Mouse (Mus musculus): ENCODE measurements at regions not wholly inside any gene's neighbourhood (a gene's known extent, or its start where the extent isn't known, plus 50 kb on each side); places are given as distances from the start of the nearest gene placed in this dataset.
A peak's percentile ranks its signal among the peaks of the same experiment; 100 is the strongest.

- no peak for DNase-seq
Observed at GRCm38 (mm10) chr2:179277204-179277886, 164.9 kb upstream of the Cdh4 start.

- DNase-seq, result peak; percentile 10
Observed at GRCm38 (mm10) chr2:179277887-179278282, 164.3 kb upstream of the Cdh4 start.

GRCm38 (mm10) chr2:179282276-179282675, 160.0 kb upstream of the Cdh4 start:
- DNase-seq, result no peak

- DNase-seq, result no peak
Observed at GRCm38 (mm10) chr2:179290394-179290793, 151.8 kb upstream of the Cdh4 start.

GRCm38 (mm10) chr2:179291046-179291563, 151.1 kb upstream of the Cdh4 start:
- no peak for DNase-seq

- DNase-seq, result no peak
Observed at GRCm38 (mm10) chr2:179291958-179292357, 150.3 kb upstream of the Cdh4 start.

- no peak for DNase-seq
Observed at GRCm38 (mm10) chr2:179292566-179292965, 149.7 kb upstream of the Cdh4 start.

- DNase-seq, result no peak
Observed at GRCm38 (mm10) chr2:179293114-179293513, 149.1 kb upstream of the Cdh4 start.

GRCm38 (mm10) chr2:179297057-179297456, 145.2 kb upstream of the Cdh4 start:
- no peak for DNase-seq

GRCm38 (mm10) chr2:179303765-179304164, 138.5 kb upstream of the Cdh4 start:
- no peak for DNase-seq

- no peak for DNase-seq
Observed at GRCm38 (mm10) chr2:179307286-179307931, 134.8 kb upstream of the Cdh4 start.

GRCm38 (mm10) chr2:179307932-179308303, 134.3 kb upstream of the Cdh4 start:
- peak; percentile 24 for DNase-seq

- no peak for DNase-seq
Observed at GRCm38 (mm10) chr2:179318046-179318445, 124.2 kb upstream of the Cdh4 start.

GRCm38 (mm10) chr2:179325242-179325641, 117.0 kb upstream of the Cdh4 start:
- DNase-seq, result no peak

GRCm38 (mm10) chr2:179332872-179333489, 109.2 kb upstream of the Cdh4 start:
- DNase-seq, result no peak

GRCm38 (mm10) chr2:179333587-179333986, 108.6 kb upstream of the Cdh4 start:
- DNase-seq, result no peak

- no peak for DNase-seq
Observed at GRCm38 (mm10) chr2:179336235-179336634, 106.0 kb upstream of the Cdh4 start.

GRCm38 (mm10) chr2:179352676-179353075, 89.6 kb upstream of the Cdh4 start:
- DNase-seq, result no peak

GRCm38 (mm10) chr2:179354866-179355265, 87.4 kb upstream of the Cdh4 start:
- DNase-seq, result no peak

- no peak for DNase-seq
Observed at GRCm38 (mm10) chr2:179370882-179371546, 71.2 kb upstream of the Cdh4 start.

- no peak for DNase-seq
Observed at GRCm38 (mm10) chr2:179371553-179371952, 70.7 kb upstream of the Cdh4 start.

GRCm38 (mm10) chr2:179379691-179380443, 62.4 kb upstream of the Cdh4 start:
- no peak for DNase-seq

GRCm38 (mm10) chr2:179380444-179380705, 61.9 kb upstream of the Cdh4 start:
- no peak for DNase-seq
